Mouse (Mus musculus): ENCODE results near the gene Nln. TPM values are rescaled to one million over a fixed set of nuclear protein-coding genes. Genes with fewer than 3 reads are reported as not detected.

Nln gene
- total RNA-seq, 2 experiments from 2014 or later = 29.4 to 58.8 TPM

DNA sequence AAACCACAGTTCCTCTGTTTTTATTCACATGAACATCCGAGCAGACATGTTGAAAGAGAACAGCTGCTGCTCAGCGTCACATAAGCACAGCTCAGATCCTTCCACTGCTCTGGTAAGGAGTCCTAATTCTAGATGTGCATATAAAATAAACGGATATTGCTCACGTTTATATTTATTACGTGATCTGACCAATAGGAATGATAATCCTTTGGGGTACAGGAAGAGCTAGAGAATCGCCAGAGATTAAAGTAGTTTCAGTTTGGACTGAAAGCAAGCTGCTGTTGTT, 83.8 kb downstream of the Nln start:
- no peak for ATAC-seq (replicated peaks; ENCODE audit: low FRiP score, low TSS enrichment, poor library complexity, severe bottlenecking)

DNA sequence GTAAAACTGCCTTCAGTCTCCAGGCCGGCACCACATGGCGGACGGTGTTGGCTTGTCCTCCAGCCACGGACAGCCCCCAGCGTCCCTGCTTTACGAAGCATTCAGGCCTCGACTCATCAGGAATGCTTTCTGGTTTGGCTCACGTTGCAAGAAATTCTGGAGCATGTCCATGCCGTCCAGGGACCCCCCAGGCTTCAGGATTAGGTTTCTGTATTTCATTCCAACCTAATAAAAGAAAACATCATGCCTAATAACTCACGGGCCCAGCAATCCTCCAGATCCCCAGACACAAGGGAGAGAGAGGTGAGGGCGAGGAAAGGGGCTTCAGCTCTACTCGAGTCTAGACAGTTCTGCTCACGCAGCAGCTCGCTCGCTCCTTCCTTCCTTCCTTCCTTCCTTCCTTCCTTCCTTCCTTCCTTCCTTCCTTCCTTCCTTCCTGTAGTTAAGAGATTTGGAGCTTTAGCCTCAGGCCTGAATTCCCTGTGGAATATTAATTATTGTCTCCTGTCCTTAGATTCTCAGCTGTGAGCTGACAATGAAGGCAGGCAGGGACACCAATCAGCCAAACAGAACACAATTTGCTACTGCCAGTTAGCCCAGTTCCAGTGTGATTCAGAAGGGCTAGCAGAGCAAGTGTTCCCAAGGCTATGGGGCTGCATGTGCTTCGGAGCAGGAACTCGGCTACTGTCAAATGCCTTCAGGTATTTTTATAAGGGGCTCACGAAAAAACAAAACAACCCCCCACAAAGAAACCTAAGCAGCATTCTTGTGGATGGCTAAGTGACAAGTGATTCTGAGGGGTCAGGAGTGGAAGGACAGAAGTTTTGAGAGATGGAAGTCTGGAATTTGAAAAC, 84.3 kb downstream of the Nln start:
- ATAC-seq (replicated peaks; ENCODE audit: low FRiP score, low TSS enrichment, poor library complexity, severe bottlenecking) = no peak

DNA sequence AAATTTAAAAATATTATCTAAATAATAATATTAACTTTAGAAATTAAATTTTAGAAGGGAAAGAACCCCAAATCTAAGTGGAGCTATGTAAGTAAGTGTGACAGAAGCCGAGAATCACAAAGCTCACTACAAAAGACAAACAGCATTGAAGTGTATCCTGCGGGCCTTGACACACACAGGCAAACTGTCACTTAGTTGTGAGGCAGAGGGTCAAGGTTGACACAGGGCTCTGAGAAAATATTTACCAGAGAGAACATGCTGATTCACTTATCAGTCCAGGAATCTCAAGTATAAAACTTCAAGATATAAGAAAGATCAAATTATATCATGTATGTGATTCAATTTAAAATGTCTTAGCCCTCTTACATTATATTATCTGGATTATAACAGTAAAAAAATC, 85.1 kb downstream of the Nln start:
- no peak for ATAC-seq (replicated peaks; ENCODE audit: low FRiP score, low TSS enrichment, poor library complexity, severe bottlenecking)

DNA sequence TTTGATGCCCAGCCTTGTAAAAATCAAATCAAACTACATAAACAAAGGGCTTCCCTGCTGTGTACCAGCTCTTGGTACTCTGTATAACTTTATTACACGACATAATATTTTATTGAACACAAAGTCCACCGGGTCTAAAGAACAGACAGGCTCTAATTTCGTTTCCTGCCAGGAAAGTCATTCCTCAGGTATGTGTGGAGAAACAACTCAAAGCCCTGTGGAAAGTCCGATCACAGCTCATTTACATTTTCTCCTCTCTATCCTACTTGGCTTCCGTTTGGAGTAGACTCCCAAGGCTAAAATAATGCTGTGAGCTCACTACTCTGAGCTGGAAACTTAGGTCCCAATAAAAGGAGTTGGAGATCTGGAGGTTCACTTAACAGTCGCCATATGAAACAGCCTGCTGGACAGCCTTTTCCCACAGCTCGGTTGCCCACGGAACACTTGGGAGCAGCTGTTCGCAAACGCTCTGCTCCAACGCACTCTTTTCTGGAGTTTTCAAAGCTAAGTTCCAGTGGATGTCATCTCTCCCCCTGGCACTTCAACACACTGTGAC, 86.0 kb downstream of the Nln start:
- ATAC-seq (replicated peaks; ENCODE audit: low FRiP score, low TSS enrichment, poor library complexity, severe bottlenecking) = no peak

DNA sequence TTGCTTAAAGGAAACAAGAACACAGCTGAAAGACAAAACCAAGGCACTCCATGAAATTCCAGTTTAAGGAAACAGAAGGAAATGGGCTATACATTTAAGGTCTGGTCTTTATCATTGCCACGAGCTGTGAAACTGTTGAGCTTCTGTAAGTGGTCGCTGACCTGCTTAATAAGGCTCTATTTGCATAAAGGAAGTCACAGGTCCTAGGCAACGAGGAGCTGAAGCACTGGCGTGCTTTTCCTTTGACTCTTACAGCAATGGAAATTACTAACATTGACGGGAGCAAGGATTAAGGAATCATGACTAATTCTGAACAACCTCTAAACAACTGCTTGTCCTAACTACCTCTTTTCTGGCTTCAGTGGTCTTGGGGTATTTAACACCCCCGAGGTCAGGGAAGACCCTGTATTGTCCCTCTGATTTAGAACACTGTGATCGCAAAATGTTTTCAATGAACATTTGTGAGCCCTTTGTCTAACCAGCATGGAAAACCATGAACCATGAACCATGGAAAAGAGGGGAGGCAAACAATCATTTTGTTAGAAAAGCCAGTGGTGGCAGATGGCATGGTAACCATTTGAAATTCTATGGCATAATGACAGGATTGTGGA, 90.8 kb downstream of the Nln start:
- ATAC-seq (replicated peaks; ENCODE audit: low FRiP score, low TSS enrichment, poor library complexity, severe bottlenecking) = no peak

DNA sequence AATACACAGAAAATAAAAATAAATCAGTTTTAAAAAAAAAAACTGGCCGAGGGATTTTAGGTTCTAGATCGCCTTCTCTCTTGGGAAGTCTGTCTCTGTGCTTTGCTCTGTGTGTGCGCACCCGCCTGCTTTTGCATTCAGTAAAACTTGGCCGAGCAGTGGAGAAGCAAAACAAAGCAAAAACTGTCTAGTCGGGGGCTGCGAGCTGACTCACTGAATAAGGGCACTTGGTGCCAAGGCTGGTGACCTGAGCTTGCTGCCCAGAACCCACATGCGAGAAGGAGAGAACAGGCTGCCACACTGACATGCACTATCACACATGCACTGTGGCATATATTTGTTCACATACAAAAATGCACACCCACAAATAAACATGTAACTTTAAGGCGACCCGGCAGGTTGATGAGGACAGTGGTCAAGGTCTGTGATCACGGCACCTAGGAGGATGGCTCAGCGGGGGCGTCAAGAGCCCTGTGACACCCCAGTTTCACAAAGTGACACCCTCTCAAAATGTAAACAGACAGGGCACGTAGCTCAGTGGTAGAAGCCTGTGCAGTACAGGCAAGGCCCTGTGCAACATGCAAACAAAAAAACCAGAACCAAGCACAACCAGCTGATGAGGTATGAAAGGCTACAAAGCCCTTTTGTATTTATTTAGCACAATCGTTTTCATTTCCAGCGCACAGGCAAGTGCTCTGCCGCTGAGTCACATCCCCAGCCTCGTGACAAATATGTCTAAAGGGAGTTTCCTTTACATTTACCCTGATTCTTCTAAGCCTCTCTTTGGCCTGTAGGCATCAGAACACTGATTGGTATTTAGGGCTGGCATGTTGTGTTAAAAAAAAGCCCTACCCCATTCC, 93.9 kb downstream of the Nln start:
- no peak for ATAC-seq (replicated peaks; ENCODE audit: low FRiP score, low TSS enrichment, poor library complexity, severe bottlenecking)

DNA sequence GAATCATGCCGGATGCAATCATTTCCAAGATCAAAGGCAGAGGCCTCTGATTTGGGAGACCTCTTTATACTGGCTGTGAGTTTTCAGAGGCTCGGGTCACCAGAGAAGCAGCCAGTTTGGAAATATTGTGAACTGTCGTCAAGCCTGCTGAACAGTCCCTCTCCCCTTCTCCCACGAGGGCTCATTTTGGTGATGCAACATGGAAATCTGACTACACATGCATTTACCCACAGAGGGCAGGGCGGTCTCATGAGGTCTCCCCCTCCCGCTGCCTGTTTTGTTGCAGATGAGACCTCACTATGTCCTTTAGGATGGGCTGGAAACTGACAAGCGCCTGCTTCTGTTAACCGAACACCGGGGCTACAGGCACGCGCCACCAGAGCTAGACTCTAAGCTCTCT, 95.4 kb downstream of the Nln start:
- no peak for ATAC-seq (replicated peaks; ENCODE audit: low FRiP score, low TSS enrichment, poor library complexity, severe bottlenecking)

DNA sequence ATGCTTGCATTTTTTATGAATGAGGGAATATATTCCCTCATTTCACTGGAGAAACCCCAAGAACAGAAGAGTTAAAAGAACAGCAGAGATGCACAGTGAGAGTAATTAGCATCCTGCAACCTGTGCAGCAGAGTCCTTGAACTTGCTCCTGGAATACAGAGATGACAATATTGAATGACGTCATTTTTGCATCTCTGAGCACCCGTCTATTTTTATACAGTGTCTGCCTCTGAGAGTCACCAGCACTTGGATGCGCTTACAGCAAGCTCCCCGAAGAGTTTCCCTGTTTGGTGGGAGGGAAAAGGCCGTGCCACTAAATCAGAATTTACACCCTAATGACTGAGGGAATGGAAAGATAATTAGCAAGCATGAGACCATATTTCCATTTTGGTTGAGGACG, 96.0 kb downstream of the Nln start:
- ATAC-seq (replicated peaks; ENCODE audit: low FRiP score, low TSS enrichment, poor library complexity, severe bottlenecking) = no peak

DNA sequence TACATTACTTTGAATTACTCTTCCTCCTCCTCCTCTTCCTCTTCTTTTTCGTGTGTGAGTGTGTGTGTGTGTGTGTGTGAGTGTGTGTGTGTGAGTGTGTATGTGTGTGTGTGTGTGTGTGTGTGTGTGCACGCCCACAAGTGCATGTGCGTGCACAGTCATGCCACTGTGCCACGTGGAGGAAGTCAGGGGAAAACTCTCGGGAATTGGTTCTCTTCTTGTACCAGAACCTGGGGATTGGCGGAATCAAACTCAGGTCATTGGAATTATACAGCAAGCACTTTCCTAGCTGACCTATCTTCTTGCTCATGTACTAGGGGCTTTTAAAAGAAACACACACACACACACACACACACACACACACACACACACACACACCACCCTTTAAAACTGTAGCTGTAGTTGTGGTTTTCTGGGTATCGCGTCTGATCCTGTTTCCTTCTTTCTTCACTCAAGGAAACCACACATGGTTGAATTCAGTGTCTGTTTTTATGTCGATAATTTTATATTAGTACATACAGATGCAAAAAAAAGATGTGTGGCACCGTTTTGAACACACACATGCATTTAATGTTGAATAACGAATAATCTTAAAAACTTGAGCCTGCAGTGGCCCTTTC, 97.1 kb downstream of the Nln start:
- ATAC-seq (replicated peaks; ENCODE audit: low FRiP score, low TSS enrichment, poor library complexity, severe bottlenecking) = peak; percentile 66

DNA sequence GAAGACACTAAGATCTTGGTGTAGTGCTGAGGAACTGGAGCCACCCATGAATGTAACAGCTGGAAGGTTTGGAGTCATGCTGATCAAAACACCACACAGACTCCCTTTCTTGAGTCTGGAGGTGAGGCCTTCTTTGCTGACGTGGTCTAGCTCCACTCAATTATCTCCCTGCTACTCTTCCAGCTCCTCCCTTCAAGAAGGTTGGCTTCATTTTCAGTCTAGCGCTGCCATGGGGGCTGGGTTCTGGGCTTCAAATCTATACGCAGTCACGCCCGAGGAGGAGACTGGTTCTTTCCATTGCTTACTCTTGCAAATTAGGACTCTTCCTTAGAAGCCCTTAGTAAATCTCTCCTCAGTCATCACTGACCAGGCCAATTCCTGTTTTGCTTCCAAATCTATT, 98.1 kb downstream of the Nln start:
- ATAC-seq (replicated peaks; ENCODE audit: low FRiP score, low TSS enrichment, poor library complexity, severe bottlenecking) = peak; percentile 72

DNA sequence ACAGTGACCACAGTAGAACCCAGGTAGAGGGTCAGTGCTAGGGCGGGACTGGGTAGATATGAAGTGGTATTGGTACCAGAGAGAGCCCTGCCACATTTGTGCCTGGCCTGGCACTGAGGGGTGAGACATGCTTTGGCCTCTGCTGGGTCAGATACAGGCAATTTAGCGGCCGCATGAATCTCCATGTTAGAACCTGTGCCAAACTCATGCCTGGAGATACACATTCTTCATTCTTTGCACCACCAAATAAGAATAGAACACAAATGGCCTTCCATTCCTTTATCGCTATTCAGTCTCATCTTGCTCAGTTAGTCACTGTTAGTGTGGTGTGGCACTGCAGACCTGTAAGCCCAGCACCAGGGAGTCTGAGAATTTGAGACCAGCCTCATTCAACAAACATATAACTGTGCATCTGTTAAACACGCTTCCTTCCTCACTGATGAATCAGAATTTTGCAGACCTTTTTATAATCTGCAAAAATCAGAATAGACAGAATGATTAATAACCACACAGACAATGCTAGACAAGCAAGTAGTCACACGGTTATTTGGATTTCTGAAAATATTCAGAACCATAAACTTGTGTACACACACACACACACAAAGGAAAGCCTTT, 104.1 kb downstream of the Nln start:
- ATAC-seq (replicated peaks; ENCODE audit: low FRiP score, low TSS enrichment, poor library complexity, severe bottlenecking) = no peak

DNA sequence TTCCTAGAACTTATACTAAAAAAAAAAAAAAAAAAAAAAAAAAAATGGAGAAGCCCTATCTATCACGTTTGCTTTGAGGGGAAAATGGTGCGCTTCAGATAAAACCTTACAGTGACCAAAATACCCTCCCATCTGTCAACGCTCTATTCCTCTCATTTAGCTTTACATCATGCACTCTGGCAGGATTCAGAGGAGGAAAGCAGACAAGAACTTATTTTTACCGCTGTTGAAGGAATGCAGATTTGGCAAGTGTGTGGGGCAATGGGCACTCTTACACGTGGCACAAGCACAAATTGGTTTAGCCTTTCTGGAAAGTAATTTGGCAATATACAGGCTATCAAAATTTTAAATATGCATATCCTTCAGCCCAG, 115.3 kb downstream of the Nln start:
- peak; percentile 84 for ATAC-seq (replicated peaks; ENCODE audit: low FRiP score, low TSS enrichment, poor library complexity, severe bottlenecking)

DNA sequence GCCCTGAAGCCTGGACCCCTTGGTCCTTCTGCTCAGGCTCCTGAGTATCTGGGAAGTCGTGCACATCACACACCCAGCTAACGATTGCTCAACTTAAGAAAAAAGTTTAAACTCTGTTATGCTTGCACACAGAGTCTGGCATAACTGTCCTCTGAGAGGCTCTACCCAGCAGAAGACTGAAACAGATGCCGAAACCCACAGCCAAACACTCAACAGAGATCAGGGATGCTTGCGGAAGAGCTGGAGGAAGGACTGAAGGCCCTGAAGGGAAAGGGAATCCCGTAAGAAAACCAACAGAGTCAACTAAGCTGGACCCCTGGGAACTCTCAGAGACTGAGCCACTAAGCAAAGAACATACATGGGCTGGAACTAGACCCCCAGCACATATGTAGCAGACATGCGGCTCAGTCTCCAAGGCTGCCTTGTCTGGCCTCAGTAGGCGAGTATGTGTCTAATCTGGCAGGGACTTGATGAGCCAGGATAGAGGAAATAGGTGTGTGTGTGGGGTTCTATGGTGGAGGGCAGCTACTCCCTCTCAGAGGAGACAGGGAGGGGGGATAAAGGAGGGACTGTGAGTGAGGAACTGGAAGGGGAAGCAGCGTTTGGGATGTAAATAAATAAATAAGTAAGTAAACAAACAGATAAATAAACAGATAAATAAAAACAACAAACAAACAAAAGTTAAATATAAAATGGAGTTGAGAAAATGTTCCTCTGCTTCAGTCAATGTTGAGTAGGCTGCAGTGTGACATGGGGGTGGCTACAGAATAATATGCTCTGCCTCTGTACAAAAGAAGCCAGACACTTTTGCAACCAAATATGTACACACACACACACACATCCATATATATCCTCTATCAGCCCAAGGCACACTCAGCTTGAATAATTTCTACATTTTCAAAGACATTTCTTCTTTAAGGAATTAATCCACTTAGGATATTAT, 116.0 kb downstream of the Nln start:
- ATAC-seq (replicated peaks; ENCODE audit: low FRiP score, low TSS enrichment, poor library complexity, severe bottlenecking) = peak; percentile 37

DNA sequence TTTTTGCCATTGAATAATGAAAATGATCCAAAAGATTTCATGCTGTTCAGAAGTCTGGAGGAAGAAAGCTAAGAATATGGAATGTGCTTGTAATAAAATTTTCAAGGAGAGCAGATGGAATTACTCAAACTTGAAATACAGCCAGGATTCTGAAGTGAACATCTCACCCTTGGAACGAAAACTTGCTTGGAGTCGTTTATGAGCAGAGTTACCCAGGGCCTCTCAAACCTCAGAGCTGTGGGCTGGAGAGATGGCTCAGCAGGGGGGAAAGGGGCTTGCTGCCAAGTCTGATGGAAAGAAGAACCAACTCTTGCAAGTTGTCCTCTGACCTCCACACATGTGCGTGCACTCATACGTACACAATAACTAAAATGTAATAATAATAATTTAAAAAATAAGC, 122.8 kb downstream of the Nln start:
- ATAC-seq (replicated peaks; ENCODE audit: low FRiP score, low TSS enrichment, poor library complexity, severe bottlenecking) = no peak

DNA sequence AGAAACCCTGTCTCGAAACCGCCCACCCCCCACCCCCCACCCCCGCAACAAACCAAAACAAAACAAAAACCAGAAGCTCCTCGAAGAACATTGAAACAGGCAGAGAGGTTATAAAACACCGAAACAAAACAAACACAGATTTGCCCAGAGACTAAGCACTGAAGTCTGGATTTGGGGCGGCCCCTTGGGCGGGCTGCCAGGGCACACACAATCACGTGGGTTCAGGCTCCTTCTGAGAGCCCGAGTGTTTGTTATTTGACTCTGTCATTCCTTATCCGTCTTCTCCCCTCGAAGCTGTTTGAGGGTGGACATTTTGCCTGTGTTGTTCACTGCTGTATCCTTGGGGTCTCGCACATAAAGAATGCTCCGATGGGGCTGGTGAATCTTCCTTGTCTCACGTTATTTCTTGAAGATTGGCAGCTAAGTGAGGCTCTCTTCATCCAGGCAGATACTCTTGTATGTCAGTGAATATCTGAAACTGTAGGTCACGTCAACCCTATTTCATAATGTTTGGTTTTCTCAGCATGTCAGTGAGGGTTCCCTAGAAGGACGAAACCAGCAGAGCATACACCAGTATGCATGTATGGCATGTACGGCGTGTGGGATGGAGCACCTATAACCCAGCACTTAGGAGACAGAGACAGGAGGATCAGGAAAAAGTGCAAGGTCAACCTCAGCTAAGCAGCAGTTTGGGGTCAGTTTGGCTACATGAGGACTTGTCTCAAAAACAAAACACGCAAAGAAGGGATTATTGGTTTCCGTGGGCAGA, 123.7 kb downstream of the Nln start:
- ATAC-seq (replicated peaks; ENCODE audit: low FRiP score, low TSS enrichment, poor library complexity, severe bottlenecking) = peak; percentile 81

DNA sequence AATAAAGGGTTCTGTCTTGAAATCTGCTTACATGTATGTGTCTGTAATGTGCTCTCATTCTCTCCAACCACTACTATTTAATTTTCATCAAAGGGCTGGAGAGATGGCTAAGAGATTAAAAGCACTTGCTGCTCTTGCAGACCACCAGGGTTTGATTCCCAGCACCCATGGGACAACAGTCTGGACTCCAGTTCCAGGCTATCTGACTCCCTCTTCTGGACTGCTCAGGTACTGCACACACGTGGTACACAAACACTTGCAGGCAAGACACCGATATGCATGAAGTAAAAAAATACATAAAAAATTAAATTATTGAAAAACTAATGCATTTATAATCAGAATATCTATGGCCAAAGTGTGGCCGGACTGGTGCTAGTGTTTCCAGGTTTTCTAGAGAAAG, 127.0 kb downstream of the Nln start:
- no peak for ATAC-seq (replicated peaks; ENCODE audit: low FRiP score, low TSS enrichment, poor library complexity, severe bottlenecking)

DNA sequence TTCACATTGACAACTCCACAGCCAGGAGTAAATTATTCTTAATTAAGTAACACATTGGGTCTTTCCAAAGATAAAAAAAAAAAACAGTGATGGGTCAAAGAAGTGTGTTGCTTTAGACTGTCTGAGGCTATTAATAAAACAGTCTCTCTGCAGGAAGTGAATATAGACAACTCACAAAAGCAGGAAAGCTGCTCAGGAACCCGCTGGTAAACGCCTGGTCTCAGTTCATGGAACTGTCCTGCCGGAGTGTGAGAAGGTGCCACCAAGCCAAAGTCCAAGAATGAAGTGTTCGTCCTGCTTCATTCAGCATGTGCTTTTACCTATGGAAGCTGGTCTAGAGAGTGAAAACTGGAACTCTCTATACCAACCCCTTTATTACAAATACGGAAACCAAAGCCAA, 129.0 kb downstream of the Nln start:
- no peak for ATAC-seq (replicated peaks; ENCODE audit: low FRiP score, low TSS enrichment, poor library complexity, severe bottlenecking)
